ENCODE assay signal across 18 mouse cellular contexts in genomic region chr2:14167721-14168120, GRCm38 (mm10). TPM values are rescaled to one million over a fixed set of nuclear protein-coding genes. Genes with fewer than 3 reads are reported as not detected.
"Had no signal": no experiment of that assay in that cellular context is flagged by ENCODE, and none has a peak within 500 bp of the region (broad histone marks: within the 10 kb centered on the region; RNA-seq: fewer than 3 reads in every experiment).

No protein-coding gene starts in this region.

- DNase-seq: heart, postnatal 10 days; heart, postnatal 36 days; heart, postnatal 4 days; kidney, adult 11 months; kidney, adult 18-20 months; kidney, adult 2 months; kidney, adult 8-10 months; kidney, adult 9 months; kidney, postnatal 10 days; kidney, postnatal 14 days; kidney, postnatal 25 days; kidney, postnatal 36 days; kidney, postnatal 4 days; layer of hippocampus, adult 9-11 months; layer of hippocampus, postnatal 36 days had no signal

RNA-seq across cellular contexts. Expression of gene Tmem236, which starts 6.6 kb away (rescaled TPM):
- total RNA-seq: heart, postnatal 10 days; heart, postnatal 25 days; heart, postnatal 36 days; hematopoietic stem cell, adult 5-6 weeks; layer of hippocampus, adult 18-20 months had no signal
